Mouse (Mus musculus) lung, postnatal 0 days (tissue): ENCODE measurements at regions not wholly inside any gene's neighbourhood (a gene's known extent, or its start where the extent isn't known, plus 50 kb on each side); places are given as distances from the start of the nearest gene placed in this dataset.
"Not testable (repeated sequence)": the region's sequence is repeated elsewhere in the genome, so short reads cannot be mapped to it uniquely, and the experiment has no call there.

Experiments used
- CTCF ChIP-seq: IDR thresholded peaks from 2 replicates; pipeline ENCODE4 v1.5.1; 2016; ENCODE audit warnings: antibody characterized with exemption, mild to moderate bottlenecking
- EP300 ChIP-seq: IDR thresholded peaks from 2 replicates; pipeline ENCODE4 v1.6.1; 2016; ENCODE audit warnings: antibody characterized with exemption, mild to moderate bottlenecking, control low read depth

- not testable (repeated sequence) for TF ChIP-seq CTCF, EP300
Measured at GRCm38 (mm10) chr3:39876046-39876445, 655.0 kb upstream of the Intu start.
